Mouse (Mus musculus) left cerebral cortex, postnatal 4 days (tissue): ENCODE results near the gene Dennd2c. TPM values are rescaled to one million over a fixed set of nuclear protein-coding genes. Genes with fewer than 3 reads are reported as not detected.

ENCODE experiments used
- DNase-seq: peaks from one replicate; pipeline ENCODE4 v3.0.0-alpha.2; 2022
- intact Hi-C: fragments of 180-260 bp; cut with DNase I; formaldehyde crosslinking; loops from one replicate; pipeline ENCODE4 v1.15.1; 2025
- total RNA-seq, 2 experiments: library from RNA; stranded (reverse); gene quantifications; 2 replicates each; pipeline ENCODE4 v1.2.3; 2021

Dennd2c gene
- total RNA-seq, result 1 to 10 TPM; 1.1 to 1.4 TPM

GRCm38 (mm10) chr3:103102454-103103390, at the start of gene Dennd2c:
TSS of gene Dennd2c (plus strand) at chr3:103102604.
- DNase-seq, result peak; percentile 81
- intact Hi-C loops, result no loop called here

- no peak for DNase-seq
- intact Hi-C loops, result loop anchor here (5.0 to 10.0 kb wide), 2 partner anchors 116 to 279 kb away; partner anchors contain the start of gene Bcas2
Observed at GRCm38 (mm10) chr3:103056016-103056595, 46.3 kb upstream of the Dennd2c start.

GRCm38 (mm10) chr3:103057752-103058151, 44.7 kb upstream of the Dennd2c start:
- no peak for DNase-seq
- intact Hi-C loops, result loop anchor here (5.0 to 10.0 kb wide), 2 partner anchors 115 to 277 kb away; partner anchors contain the start of gene Bcas2

DNA sequence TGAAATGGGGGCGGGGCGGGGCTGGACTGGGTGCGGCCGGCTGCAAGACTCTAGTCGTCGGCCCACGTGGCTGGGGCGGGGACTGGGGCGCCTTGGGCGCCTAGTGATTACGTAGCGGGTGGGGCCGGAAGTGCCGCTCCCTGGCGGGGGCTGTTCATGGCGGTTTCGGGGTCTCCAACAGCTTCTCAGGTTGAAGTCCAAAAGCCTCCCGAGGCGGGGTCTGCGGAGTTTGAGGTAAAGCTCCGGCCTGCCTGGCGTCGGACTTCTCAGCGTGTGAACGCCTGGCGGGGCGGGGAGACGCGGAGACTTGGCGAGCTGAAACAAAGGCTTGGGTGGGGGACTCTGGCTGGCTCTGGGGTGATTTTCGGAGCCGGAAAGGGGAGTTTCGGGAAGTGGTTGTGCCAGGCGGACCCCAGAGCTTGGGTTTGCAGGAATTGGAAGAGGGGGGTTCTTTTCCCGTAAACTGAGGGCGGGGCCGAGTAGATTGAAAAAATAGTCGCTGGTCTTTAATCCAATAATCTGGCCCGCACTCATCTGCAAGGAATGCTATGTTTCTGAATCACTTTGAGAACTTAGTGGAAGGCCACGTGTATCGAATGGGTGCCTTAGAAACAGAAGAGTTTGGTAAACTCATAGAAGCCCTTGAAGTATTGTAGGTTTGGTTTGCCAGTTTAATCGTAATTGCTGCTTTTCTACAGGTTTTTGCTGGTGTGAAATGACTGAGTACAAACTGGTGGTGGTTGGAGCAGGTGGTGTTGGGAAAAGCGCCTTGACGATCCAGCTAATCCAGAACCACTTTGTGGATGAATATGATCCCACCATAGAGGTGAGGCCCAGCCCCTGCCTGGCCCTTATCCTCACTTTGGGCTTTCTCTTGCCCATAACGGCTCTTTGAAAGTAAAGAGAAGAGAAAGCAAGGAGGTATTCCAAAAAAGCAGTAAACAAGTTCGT, 43.9 kb upstream of the Dennd2c start, which contains the start of gene Nras:
Gene Nras (plus strand): TSS at position 79 of the 951 bp plus-strand sequence.
- DNase-seq, result peak; percentile 97
- intact Hi-C loops, result loop anchor here (5.0 to 10.0 kb wide), 2 partner anchors 114 to 276 kb away; partner anchors contain the start of gene Bcas2

- no peak for DNase-seq
- intact Hi-C loops, result no loop called here
Observed at GRCm38 (mm10) chr3:103066927-103067326, 35.5 kb upstream of the Dennd2c start.

- intact Hi-C loops, result no loop called here
- no peak for DNase-seq
Observed at GRCm38 (mm10) chr3:103068971-103069370, 33.4 kb upstream of the Dennd2c start.

DNA sequence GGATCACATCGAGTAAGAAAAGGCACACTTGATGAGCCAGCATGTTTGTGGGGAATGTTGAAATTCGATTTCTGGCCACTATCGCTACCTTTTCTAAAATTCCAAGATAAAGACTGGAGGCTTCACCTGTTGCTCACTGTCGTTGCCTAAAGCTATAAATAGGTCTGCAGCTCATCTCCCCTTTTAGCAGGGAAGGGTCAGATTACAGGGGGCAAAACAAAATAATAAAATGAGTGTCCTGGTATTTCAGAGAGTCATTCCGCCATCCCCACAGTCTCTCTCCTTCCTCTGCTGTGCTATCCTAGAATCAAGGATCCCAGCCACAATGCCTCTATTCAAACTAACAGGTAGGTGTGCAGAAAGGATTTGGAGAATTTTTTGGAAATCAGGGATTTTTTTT, 28.6 kb upstream of the Dennd2c start, which contains the start of gene Ampd1:
Gene Ampd1 (plus strand): TSS at position 244 of the 400 bp plus-strand sequence.
- no peak for DNase-seq
- intact Hi-C loops, result no loop called here

GRCm38 (mm10) chr3:103075871-103076270, 26.5 kb upstream of the Dennd2c start:
- DNase-seq, result no peak
- intact Hi-C loops, result no loop called here

GRCm38 (mm10) chr3:103076476-103076875, 25.9 kb upstream of the Dennd2c start:
- intact Hi-C loops, result no loop called here
- DNase-seq, result no peak

GRCm38 (mm10) chr3:103079301-103079700, 23.1 kb upstream of the Dennd2c start:
- no peak for DNase-seq
- intact Hi-C loops, result no loop called here

DNA sequence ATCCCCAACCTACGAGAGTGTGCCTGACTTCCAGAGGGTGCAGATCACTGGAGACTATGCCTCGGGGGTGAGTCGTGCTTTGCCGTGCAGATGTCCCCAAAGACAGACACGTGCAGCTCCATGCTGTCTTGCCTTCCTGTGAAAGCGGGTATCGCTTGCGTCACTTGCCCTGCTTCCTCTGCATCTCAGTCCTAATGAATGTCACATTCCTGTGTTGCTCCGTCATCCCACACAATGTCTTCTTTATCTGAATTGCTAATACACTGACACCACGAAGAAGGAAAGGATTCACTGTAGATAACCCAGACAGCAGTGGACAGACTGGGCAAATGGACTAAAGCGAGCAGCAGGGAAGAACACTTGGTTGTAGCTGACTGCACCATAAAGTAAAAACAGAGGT, 21.4 kb upstream of the Dennd2c start:
- intact Hi-C loops, result no loop called here
- no peak for DNase-seq

DNA sequence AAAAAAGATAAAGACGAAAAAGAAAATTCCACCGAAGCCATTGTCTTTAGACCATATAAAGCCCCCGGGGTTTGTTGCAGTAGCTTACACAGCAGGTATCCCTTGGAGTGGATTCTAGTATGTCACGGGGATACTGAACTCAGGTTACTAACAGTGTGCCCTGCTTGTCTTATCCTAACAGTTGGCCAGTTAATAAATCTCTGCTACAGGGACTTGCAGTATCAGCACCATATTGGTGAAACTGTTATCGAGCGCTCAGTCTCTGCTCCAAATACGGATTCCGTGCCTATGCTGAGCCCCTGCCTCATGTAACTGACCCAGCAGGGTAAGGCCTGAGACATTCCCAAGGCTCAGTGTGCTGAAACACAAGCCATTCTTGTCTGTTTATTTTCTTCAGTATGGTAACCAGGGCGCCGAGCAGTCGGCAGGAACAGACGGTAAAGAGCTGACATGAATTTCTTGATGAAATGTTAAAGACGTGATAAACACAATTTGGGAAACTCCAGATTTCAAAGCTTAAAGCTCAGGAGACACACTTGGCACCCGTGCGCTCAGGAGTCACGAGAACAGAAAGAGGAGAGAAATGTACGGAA, 20.4 kb upstream of the Dennd2c start:
- intact Hi-C loops, result no loop called here
- DNase-seq, result no peak

- no peak for DNase-seq
- intact Hi-C loops, result no loop called here
Observed at GRCm38 (mm10) chr3:103082761-103083160, 19.6 kb upstream of the Dennd2c start.

DNA sequence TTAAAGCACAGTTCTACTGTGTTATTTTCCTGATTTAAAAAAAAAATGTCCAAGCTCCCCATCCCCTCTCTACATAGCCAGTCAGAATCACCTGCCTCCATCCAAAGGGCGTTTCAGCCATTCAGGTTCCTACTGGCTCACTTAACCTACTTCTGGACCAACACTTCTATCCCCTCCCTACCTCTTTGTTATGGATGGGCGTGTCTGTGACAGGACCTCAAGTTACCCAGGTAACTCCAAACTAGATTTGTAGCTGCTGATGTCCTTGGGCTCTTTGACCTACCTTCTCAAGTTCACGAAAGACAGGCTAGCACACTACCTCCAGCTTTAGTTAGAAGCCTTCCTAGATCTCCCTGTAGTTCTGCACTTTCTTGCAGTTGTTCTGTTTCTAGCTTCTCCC, 16.4 kb upstream of the Dennd2c start:
- intact Hi-C loops, result no loop called here
- no peak for DNase-seq

DNA sequence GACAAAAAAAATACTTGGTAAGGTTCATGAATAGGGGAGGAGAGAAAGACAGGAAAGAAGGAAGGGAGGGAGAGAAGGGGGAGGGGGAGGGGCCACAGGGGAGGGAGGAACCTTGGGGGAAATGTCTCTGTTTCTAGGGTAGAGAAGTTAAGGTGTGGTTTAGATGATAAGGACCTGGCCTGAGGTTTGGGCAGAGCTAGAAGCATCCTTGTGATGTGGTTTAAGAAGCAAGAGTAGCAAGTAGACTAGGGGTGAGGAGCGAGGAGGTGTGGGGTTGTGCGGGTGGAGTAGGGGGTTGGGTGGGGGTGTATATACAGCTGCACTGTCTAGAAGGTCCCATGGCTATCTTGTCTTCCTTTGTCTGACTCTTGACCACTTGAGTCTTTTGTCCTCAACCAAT, 10.7 kb upstream of the Dennd2c start:
- DNase-seq, result no peak
- intact Hi-C loops, result no loop called here

- no peak for DNase-seq
- intact Hi-C loops, result no loop called here
Observed at GRCm38 (mm10) chr3:103098662-103099061, 3.7 kb upstream of the Dennd2c start.

GRCm38 (mm10) chr3:103099667-103100066, 2.7 kb upstream of the Dennd2c start:
- no peak for DNase-seq
- intact Hi-C loops, result no loop called here

- DNase-seq, result no peak
- intact Hi-C loops, result no loop called here
Observed at GRCm38 (mm10) chr3:103100735-103101134, 1.7 kb upstream of the Dennd2c start.

- intact Hi-C loops, result no loop called here
- no peak for DNase-seq
Observed at GRCm38 (mm10) chr3:103101194-103101593, 1.2 kb upstream of the Dennd2c start.

DNA sequence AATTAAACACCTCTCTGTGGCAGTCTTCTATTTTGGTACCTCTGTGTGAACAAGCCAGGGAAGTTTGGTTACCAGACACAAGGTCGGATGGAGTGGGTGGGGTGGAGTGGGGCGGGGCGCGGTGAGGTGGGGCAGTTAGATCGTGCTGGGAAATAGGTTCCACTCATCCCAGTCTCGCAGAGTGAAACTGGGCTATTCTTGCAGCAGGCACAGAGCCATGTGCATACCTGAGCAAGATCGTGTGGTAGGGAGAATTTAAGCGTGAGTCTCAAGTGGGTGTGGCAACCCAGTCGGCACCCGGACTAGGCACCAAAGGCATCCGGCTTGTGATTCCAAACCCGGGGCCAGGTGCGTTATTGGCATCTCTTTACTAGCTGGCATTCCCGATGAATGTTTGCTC, 495 bp upstream of the Dennd2c start:
- intact Hi-C loops, result no loop called here
- DNase-seq, result no peak
